Mouse (Mus musculus): ENCODE results near the gene Timp3.

DNA sequence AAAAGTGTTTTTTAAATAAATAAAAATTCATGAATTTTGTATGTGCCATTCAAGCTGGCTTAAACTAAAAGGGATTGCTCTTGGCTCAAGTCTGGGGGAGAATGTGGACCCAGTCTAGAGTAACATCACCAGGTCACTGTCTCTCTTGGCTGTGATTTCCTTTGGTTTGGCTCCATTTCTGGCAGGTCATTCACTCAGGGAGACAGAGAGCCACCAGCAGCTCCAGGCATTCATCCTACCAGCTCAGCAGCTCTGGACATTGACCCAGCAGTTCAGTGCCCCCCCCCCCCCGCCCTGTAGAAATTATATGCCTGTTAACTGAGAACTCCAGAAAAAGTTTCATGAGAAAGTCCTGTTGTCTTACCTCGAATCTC is 98.2 kb downstream of the Timp3 start:
- TF ChIP-seq HCFC1 (IDR thresholded peaks at IDR 0.05; ENCODE audit: borderline replicate concordance, insufficient read depth, low read length) = no peak
- TF ChIP-seq ZNF384 (IDR thresholded peaks at IDR 0.05; ENCODE audit: low read depth, low read length) = no peak
- no peak for TF ChIP-seq MAFK (IDR thresholded peaks at IDR 0.05; ENCODE audit: insufficient read depth, low read depth, low read length)
- TF ChIP-seq CHD2 (IDR thresholded peaks at IDR 0.05; ENCODE audit: low read depth, low read length) = no peak
